Mouse (Mus musculus): ENCODE measurements around the gene Ppp1r15b. TPM values are rescaled to one million over a fixed set of nuclear protein-coding genes. Genes with fewer than 3 reads are reported as not detected.

The Ppp1r15b gene
- total RNA-seq, 1 experiment = 97.0 TPM

- Histone ChIP-seq H3K4me1 (ENCODE audit: control insufficient read depth in 2 of 2, insufficient read depth in 2 of 2, low read length in 2 of 2, poor library complexity in 1 of 2) (peaks cover 0 to 6% of the 10 kb centered on the region in 2 experiments; a peak in 2 of 4 replicates), H3K27ac (ENCODE audit: insufficient read depth, low read depth, low read length, poor library complexity, severe bottlenecking) (no peak within 1 kb of the TSS), H3K4me3 (ENCODE audit: insufficient read depth in 1 of 2, low read depth in 1 of 2, low read length in 2 of 2, poor library complexity in 1 of 2, severe bottlenecking in 1 of 2) (peak within 1 kb of the TSS; percentile 66 to 68), H3K36me3 (ENCODE audit: control insufficient read depth, insufficient read depth, low read length, poor library complexity, severe bottlenecking) (no peaks in the 10 kb centered on the region), H3K9ac (ENCODE audit: insufficient read depth, low read depth, low read length, poor library complexity, severe bottlenecking) (peak within 1 kb of the TSS; percentile 64), H3K9me3 (ENCODE audit: control insufficient read depth, insufficient read depth, low read depth, low read length) (no peaks in the 10 kb centered on the region)
- DNase-seq (ENCODE audit: low read depth, low spot score) = no peak
- in situ Hi-C loops (cut with MboI; ENCODE audit: low sequenced_read_pairs in 2 of 2, unreplicated experiment in 2 of 2) = loop anchor here (25.0 kb wide), 2 partner anchors 198 to 448 kb away; partner anchors contain the start of genes Etnk2 (in 1 of the 2), Ren1 (in 1 of the 2) and Snrpe (in 1 of the 2)
- TF ChIP-seq ZC3H11A (IDR thresholded peaks at IDR 0.05; ENCODE audit: borderline replicate concordance, low read depth, low read length) = no peak
- no peak for TF ChIP-seq MAFK (IDR thresholded peaks at IDR 0.05; ENCODE audit: insufficient read depth, low read depth, low read length)
- no peak for TF ChIP-seq CHD2 (IDR thresholded peaks at IDR 0.05; ENCODE audit: low read depth, low read length)
- TF ChIP-seq ZNF384 (IDR thresholded peaks at IDR 0.05; ENCODE audit: low read depth, low read length) = no peak
- TF ChIP-seq HCFC1 (IDR thresholded peaks at IDR 0.05; ENCODE audit: borderline replicate concordance, insufficient read depth, low read length) = no peak
These were observed 33.0 kb downstream of the Ppp1r15b start, which contains the start of gene Plekha6 for GRCm38 (mm10) chr1:133163820-133164431. Plekha6 (plus strand) TSS chr1:133164210.

- no peak for TF ChIP-seq MAFK (IDR thresholded peaks at IDR 0.05; ENCODE audit: insufficient read depth, low read depth, low read length)
- no peak for TF ChIP-seq CHD2 (IDR thresholded peaks at IDR 0.05; ENCODE audit: low read depth, low read length)
- no peak for TF ChIP-seq ZNF384 (IDR thresholded peaks at IDR 0.05; ENCODE audit: low read depth, low read length)
- no peak for TF ChIP-seq HCFC1 (IDR thresholded peaks at IDR 0.05; ENCODE audit: borderline replicate concordance, insufficient read depth, low read length)
- no peak for TF ChIP-seq ZC3H11A (IDR thresholded peaks at IDR 0.05; ENCODE audit: borderline replicate concordance, low read depth, low read length)
- no peak for DNase-seq (ENCODE audit: low read depth, low spot score)
- Histone ChIP-seq H3K27ac (ENCODE audit: insufficient read depth, low read depth, low read length, poor library complexity, severe bottlenecking) (no peak overlapping the region), H3K36me3 (ENCODE audit: control insufficient read depth, insufficient read depth, low read length, poor library complexity, severe bottlenecking) (no peaks in the 10 kb centered on the region), H3K9ac (ENCODE audit: insufficient read depth, low read depth, low read length, poor library complexity, severe bottlenecking) (no peak overlapping the region), H3K4me1 (ENCODE audit: control insufficient read depth in 2 of 2, insufficient read depth in 2 of 2, low read length in 2 of 2, poor library complexity in 1 of 2) (peaks cover 0 to 6% of the 10 kb centered on the region in 2 experiments; a peak in 2 of 4 replicates), H3K4me3 (ENCODE audit: insufficient read depth in 1 of 2, low read depth in 1 of 2, low read length in 2 of 2, poor library complexity in 1 of 2, severe bottlenecking in 1 of 2) (peak overlapping the region; percentile 66 to 68), H3K9me3 (ENCODE audit: control insufficient read depth, insufficient read depth, low read depth, low read length) (no peaks in the 10 kb centered on the region)
- in situ Hi-C loops (cut with MboI; ENCODE audit: low sequenced_read_pairs in 2 of 2, unreplicated experiment in 2 of 2) = loop anchor here (25.0 kb wide), 2 partner anchors 198 to 448 kb away; partner anchors contain the start of genes Etnk2 (in 1 of the 2), Ren1 (in 1 of the 2) and Snrpe (in 1 of the 2)
These were observed 33.7 kb downstream of the Ppp1r15b start for GRCm38 (mm10) chr1:133164591-133165011.

DNA sequence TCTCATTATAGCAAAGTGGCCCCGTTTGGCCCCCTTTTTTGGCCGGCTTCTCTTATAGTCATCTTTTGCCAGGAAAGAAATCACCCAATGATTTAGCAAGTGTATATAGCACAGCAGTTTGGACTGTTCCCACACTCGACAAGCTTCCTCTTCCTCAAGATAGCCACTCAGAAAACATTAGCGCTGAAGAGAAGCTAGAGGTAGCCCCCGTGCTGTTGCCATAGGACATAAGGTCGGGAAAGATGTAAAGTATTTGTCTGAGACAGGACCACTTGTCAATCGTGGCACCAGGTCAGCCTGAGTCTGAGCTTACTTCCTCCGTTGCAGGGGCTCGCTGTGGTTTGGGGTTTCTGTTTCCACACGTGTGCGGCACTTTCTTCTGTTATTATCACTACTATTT, 34.2 kb downstream of the Ppp1r15b start:
- Histone ChIP-seq H3K36me3 (ENCODE audit: control insufficient read depth, insufficient read depth, low read length, poor library complexity, severe bottlenecking) (no peaks in the 10 kb centered on the region), H3K4me3 (ENCODE audit: insufficient read depth in 1 of 2, low read depth in 1 of 2, low read length in 2 of 2, poor library complexity in 1 of 2, severe bottlenecking in 1 of 2) (no peak overlapping the region), H3K9me3 (ENCODE audit: control insufficient read depth, insufficient read depth, low read depth, low read length) (no peaks in the 10 kb centered on the region), H3K9ac (ENCODE audit: insufficient read depth, low read depth, low read length, poor library complexity, severe bottlenecking) (no peak overlapping the region), H3K27ac (ENCODE audit: insufficient read depth, low read depth, low read length, poor library complexity, severe bottlenecking) (no peak overlapping the region), H3K4me1 (ENCODE audit: control insufficient read depth in 2 of 2, insufficient read depth in 2 of 2, low read length in 2 of 2, poor library complexity in 1 of 2) (peaks cover 0 to 6% of the 10 kb centered on the region in 2 experiments; a peak in 2 of 4 replicates)
- TF ChIP-seq ZC3H11A (IDR thresholded peaks at IDR 0.05; ENCODE audit: borderline replicate concordance, low read depth, low read length) (no peak), CHD2 (IDR thresholded peaks at IDR 0.05; ENCODE audit: low read depth, low read length) (no peak), HCFC1 (IDR thresholded peaks at IDR 0.05; ENCODE audit: borderline replicate concordance, insufficient read depth, low read length) (no peak), MAFK (IDR thresholded peaks at IDR 0.05; ENCODE audit: insufficient read depth, low read depth, low read length) (no peak), ZNF384 (IDR thresholded peaks at IDR 0.05; ENCODE audit: low read depth, low read length) (no peak)
- no peak for DNase-seq (ENCODE audit: low read depth, low spot score)
- in situ Hi-C loops (cut with MboI; ENCODE audit: low sequenced_read_pairs in 2 of 2, unreplicated experiment in 2 of 2) = loop anchor here (25.0 kb wide), 2 partner anchors 197 to 447 kb away; partner anchors contain the start of genes Etnk2 (in 1 of the 2), Ren1 (in 1 of the 2) and Snrpe (in 1 of the 2)

DNA sequence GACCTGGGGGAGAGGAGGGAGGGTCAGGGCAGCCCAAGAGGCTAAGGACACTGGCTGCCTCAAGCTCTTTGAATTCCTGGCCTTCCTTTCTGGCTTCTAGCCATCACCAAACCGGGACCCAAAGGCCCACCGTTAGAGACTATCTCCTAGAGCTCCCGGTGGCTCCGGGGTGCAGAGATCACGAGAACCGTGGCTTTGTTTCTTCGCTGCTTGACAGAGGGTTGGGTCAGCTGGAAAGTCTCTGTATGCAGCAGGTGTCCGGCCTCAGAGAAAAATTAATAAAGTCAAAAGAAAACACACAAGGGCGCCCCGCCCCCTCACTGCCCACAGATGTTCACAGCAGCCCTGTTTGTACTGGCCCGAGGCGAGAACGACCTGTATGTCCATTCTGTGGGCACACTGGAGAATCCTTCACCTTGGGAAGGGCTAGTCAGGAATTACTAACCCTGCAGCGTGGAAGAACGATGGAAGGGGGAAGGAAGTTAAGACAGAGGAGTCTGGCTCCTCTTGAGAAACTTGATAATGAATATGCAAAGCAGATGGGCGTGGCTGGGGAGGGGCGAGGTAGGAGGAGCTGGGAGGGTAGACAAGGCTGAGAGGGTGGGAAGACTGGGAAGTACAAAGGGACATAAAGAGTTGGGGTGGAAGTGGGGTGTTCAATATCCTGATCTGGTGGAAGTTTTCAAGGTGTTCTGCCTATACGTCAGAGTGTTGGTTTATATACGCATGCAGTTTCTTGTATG, 37.5 kb downstream of the Ppp1r15b start:
- Histone ChIP-seq H3K9me3 (ENCODE audit: control insufficient read depth, insufficient read depth, low read depth, low read length) (no peaks in the 10 kb centered on the region), H3K9ac (ENCODE audit: insufficient read depth, low read depth, low read length, poor library complexity, severe bottlenecking) (no peak overlapping the region), H3K27ac (ENCODE audit: insufficient read depth, low read depth, low read length, poor library complexity, severe bottlenecking) (no peak overlapping the region), H3K4me3 (ENCODE audit: insufficient read depth in 1 of 2, low read depth in 1 of 2, low read length in 2 of 2, poor library complexity in 1 of 2, severe bottlenecking in 1 of 2) (peak overlapping the region in 1 of 2 experiments; percentile 54; a peak in 1 of 4 replicates), H3K36me3 (ENCODE audit: control insufficient read depth, insufficient read depth, low read length, poor library complexity, severe bottlenecking) (no peaks in the 10 kb centered on the region), H3K4me1 (ENCODE audit: control insufficient read depth in 2 of 2, insufficient read depth in 2 of 2, low read length in 2 of 2, poor library complexity in 1 of 2) (peaks cover 2 to 11% of the 10 kb centered on the region in 2 experiments; a peak in 2 of 4 replicates)
- TF ChIP-seq ZC3H11A (IDR thresholded peaks at IDR 0.05; ENCODE audit: borderline replicate concordance, low read depth, low read length) (no peak), CHD2 (IDR thresholded peaks at IDR 0.05; ENCODE audit: low read depth, low read length) (no peak), ZNF384 (IDR thresholded peaks at IDR 0.05; ENCODE audit: low read depth, low read length) (no peak), MAFK (IDR thresholded peaks at IDR 0.05; ENCODE audit: insufficient read depth, low read depth, low read length) (no peak), HCFC1 (IDR thresholded peaks at IDR 0.05; ENCODE audit: borderline replicate concordance, insufficient read depth, low read length) (no peak)
- DNase-seq (ENCODE audit: low read depth, low spot score) = no peak
- in situ Hi-C loops (cut with MboI; ENCODE audit: low sequenced_read_pairs in 2 of 2, unreplicated experiment in 2 of 2) = loop anchor here (25.0 kb wide), 2 partner anchors 194 to 444 kb away; partner anchors contain the start of genes Etnk2 (in 1 of the 2), Ren1 (in 1 of the 2) and Snrpe (in 1 of the 2)
